In genomic region chr4:52814304-52814703, GRCm38 (mm10) we compare ENCODE assay signal across 25 mouse cellular contexts. TPM values are rescaled to one million over a fixed set of nuclear protein-coding genes. Genes with fewer than 3 reads are reported as not detected.
"Had no signal": no experiment of that assay in that cellular context is flagged by ENCODE, and none has a peak within 500 bp of the region (broad histone marks: within the 10 kb centered on the region; RNA-seq: fewer than 3 reads in every experiment).

Olfr275 (plus strand) TSS chr4:52814604.

- DNase-seq: retina, postnatal 1 day; right cerebral cortex, adult 18-20 months; right cerebral cortex, postnatal 14 days; right cerebral cortex, postnatal 25 days; right cerebral cortex, postnatal 4 days; spleen, adult 18-20 months; thymus, adult 18-20 months; thymus, adult 2 months; thymus, postnatal 14 days; thymus, postnatal 25 days; thymus, postnatal 36 days; thymus, postnatal 4 days had no signal

- H3K27me3 ChIP-seq: neural tube, embryonic 12.5 days; neural tube, embryonic 13.5 days; neural tube, embryonic 15.5 days; stomach, embryonic 15.5 days had no signal

- H3K4me3 ChIP-seq: neural tube, embryonic 12.5 days; neural tube, embryonic 13.5 days; neural tube, embryonic 15.5 days; stomach, embryonic 15.5 days had no signal

- H3K4me1 ChIP-seq: neural tube, embryonic 12.5 days; neural tube, embryonic 13.5 days; neural tube, embryonic 15.5 days; stomach, embryonic 15.5 days had no signal

- H3K36me3 ChIP-seq: neural tube, embryonic 12.5 days; neural tube, embryonic 13.5 days; neural tube, embryonic 15.5 days; stomach, embryonic 15.5 days had no signal

- H3K27ac ChIP-seq: neural tube, embryonic 12.5 days; neural tube, embryonic 13.5 days; neural tube, embryonic 15.5 days; stomach, embryonic 15.5 days; stomach, postnatal 0 days had no signal

RNA-seq across cellular contexts. Expression of gene Olfr275, which starts in this region (rescaled TPM):
- total RNA-seq: neutrophil, adult 5-6 weeks had no signal
- polyA plus RNA-seq: neural tube, embryonic 11.5 days; neural tube, embryonic 12.5 days; neural tube, embryonic 13.5 days; small intestine, adult 2 months; spleen, adult 2 months; stomach, embryonic 14.5 days; stomach, embryonic 15.5 days; stomach, embryonic 16.5 days; stomach, postnatal 0 days; thymus, adult 2 months; thymus, postnatal 0 days; urinary bladder, adult 2 months had no signal
